Mouse (Mus musculus): Measurements from ENCODE around the gene Dync2li1. TPM values are rescaled to one million over a fixed set of nuclear protein-coding genes. Genes with fewer than 3 reads are reported as not detected.

Gene Dync2li1
- total RNA-seq, 2 experiments from 2014 or later: 6.8 TPM

DNA sequence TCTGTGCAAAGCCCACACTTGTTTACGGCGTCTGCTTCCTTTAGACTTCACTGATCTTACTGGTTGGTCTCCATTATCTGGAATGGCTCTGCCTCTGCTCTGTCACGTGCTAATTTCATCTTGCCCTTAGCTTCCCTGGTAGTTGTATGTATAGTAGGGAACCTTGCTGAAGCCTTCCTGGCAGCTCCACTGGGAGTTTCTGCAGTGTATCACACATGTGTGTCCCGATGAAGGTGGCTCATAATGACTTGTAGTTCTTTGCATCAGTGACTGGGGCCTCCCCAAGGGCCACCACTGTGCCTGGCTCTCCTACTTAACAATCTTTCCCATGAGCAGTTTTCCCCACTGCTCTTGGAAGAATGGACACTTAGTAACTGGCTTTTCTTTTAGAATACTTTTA lies 17.7 kb upstream of the Dync2li1 start:
- DNase-seq (ENCODE audit: low spot score in 2 of 2): no peak

- DNase-seq (ENCODE audit: low spot score in 2 of 2): peak in 1 of 2 experiments; percentile 59
Measured at GRCm38 (mm10) chr17:84611500-84611899, 14.8 kb upstream of the Dync2li1 start.

GRCm38 (mm10) chr17:84611971-84612370 lies 14.3 kb upstream of the Dync2li1 start:
- no peak for DNase-seq (ENCODE audit: low spot score in 2 of 2)

DNA sequence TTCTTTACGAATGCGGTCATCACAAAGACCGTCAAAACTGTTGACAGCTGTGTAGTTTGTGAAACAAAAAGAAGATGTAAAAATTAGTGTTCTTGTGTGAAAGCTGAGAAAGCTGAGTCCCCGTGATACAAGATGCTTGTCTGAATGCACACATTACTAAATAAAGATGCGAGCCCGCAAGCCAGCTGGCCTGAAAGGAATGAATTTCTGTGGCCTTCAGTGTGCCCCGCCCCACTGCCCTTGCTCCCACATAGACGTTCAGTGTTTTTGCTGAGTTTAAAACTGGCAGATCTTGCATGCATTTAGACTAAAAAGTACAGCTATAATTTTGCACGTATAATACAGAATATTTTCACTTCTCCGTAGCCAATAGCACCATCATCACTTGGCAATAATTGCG lies 10.5 kb upstream of the Dync2li1 start:
- DNase-seq (ENCODE audit: low spot score in 2 of 2): no peak

- no peak for DNase-seq (ENCODE audit: low spot score in 2 of 2)
Measured at GRCm38 (mm10) chr17:84616526-84617074, 9.7 kb upstream of the Dync2li1 start.

- DNase-seq (ENCODE audit: low spot score in 2 of 2): no peak
Measured at GRCm38 (mm10) chr17:84617953-84618352, 8.3 kb upstream of the Dync2li1 start.

DNA sequence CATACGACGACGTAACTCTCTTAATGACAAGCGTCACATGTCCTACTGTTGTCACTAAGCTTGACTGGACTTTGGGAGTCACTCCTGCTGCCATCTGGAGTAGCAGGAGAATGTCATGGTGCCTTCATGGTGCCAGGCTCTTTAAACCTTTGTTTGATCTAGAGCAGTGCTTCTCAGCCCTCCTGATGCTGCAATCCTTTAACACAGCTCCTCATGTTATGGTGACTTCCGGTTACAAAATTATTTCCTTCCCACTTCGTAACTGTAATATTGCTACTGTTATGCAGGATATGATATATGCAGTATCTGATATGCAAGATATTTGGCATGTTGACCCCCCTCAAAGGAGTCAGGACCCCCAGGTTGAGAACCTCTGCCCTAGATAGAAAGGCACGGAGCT lies 7.2 kb upstream of the Dync2li1 start:
- DNase-seq (ENCODE audit: low spot score in 2 of 2): no peak

DNA sequence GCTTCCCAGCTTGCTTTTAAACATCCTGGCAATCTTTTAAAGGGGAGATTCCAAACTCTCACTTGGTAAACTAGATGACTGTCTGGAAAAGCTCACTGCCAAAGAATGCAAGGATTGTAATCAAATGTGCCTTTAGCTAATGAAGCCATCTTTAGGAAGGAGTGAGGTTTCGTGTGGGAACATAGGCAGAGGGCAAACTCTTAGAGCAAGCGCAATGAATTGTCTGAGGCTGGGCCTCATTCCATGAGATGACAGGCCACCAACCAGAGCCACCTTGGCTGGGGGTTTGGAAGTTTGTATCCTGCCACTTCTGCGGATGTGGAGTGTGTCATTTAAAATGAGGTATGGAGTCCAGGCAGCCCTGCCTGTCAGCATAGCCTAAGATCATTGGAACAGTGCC lies 6.2 kb upstream of the Dync2li1 start:
- no peak for DNase-seq (ENCODE audit: low spot score in 2 of 2)

DNA sequence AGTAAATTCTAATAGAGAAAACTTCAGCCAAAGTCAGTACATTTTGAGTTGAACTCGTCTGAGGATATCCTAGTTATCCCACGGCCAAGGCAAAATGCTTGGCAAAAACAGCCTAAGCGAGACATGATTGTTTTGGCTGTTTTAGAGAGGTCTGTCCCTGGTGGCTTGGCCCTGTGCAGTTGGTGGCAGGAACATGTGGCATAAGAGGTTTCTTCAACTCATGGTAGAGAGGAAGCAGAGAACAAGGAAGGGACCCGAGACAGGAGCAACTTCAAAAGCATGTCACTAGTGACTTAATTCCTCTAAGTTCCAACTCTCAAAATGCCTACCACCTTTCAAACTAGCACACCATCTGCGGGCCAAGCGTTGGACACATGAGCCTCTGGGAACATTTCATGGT lies 5.7 kb upstream of the Dync2li1 start:
- no peak for DNase-seq (ENCODE audit: low spot score in 2 of 2)

GRCm38 (mm10) chr17:84621209-84621608 lies 5.1 kb upstream of the Dync2li1 start:
- no peak for DNase-seq (ENCODE audit: low spot score in 2 of 2)

GRCm38 (mm10) chr17:84622028-84622427 lies 4.3 kb upstream of the Dync2li1 start:
- no peak for DNase-seq (ENCODE audit: low spot score in 2 of 2)

- no peak for DNase-seq (ENCODE audit: low spot score in 2 of 2)
Measured at GRCm38 (mm10) chr17:84622873-84623272, 3.4 kb upstream of the Dync2li1 start.

GRCm38 (mm10) chr17:84626857-84627305 lies 585 bp downstream of the Dync2li1 start:
- DNase-seq (ENCODE audit: low spot score in 2 of 2): no peak

DNA sequence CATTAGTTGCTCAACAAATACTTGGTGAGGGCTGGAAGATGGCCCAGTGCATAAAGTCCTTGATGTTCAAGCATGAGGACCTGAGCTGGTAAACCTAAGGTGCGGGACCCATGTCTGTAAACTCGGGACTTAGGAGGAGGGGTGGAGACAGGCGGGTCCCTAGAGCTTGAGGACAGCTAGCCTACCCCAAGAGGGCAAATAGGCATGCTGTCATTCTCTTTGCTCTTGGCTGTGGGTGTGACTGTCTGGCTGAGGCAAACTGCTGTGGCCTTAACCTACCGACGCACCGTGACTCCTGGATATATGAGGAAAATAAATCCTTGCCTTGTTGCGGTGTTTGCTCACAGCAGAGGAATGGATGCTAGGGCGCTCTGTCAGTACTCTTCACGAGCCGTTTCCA lies 1.4 kb downstream of the Dync2li1 start:
- DNase-seq (ENCODE audit: low spot score in 2 of 2): no peak

- DNase-seq (ENCODE audit: low spot score in 2 of 2): no peak
Measured at GRCm38 (mm10) chr17:84628611-84629010, 2.3 kb downstream of the Dync2li1 start.

GRCm38 (mm10) chr17:84631836-84632235 lies 5.5 kb downstream of the Dync2li1 start:
- no peak for DNase-seq (ENCODE audit: low spot score in 2 of 2)

DNA sequence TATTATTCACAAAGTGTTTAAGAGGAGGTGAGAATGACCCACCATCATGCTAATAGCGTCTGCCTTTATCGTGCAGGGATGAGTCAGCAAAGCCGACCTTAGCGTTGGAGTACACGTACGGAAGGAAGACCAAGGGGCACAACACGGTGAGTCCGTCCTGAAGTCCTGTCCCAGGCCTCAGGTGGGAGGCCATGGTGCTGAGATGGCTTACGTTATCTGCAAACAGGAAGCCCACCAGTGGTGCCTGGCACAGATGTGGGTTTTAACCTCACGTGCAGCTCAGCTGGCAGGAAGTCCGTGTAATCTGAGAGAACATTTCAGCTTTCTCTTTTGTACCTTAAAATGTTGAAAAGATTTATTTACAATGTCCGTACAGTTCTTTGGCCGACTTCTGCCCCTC lies 7.1 kb downstream of the Dync2li1 start:
- no peak for DNase-seq (ENCODE audit: low spot score in 2 of 2)

DNA sequence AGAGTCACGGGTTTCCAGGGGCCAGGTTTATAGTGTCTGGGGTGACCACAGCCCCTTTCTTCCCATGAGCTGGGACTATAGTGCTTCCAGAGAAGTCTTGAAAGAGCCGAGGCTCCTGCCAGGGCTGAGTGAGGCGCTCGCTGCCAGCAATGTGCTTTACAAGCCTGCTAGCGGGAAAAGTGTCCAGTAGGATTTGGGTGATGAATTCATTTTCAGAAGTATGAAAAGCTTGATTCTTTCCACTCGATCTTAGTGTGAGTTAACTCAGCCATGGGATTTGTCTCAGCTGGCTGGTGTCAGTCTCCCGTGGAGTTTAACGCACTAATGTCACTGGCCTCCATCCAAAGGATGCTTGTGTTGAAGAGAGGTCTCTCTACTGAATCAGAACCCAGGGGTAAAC lies 10.0 kb downstream of the Dync2li1 start:
- DNase-seq (ENCODE audit: low spot score in 2 of 2): peak in 1 of 2 experiments; percentile 42

DNA sequence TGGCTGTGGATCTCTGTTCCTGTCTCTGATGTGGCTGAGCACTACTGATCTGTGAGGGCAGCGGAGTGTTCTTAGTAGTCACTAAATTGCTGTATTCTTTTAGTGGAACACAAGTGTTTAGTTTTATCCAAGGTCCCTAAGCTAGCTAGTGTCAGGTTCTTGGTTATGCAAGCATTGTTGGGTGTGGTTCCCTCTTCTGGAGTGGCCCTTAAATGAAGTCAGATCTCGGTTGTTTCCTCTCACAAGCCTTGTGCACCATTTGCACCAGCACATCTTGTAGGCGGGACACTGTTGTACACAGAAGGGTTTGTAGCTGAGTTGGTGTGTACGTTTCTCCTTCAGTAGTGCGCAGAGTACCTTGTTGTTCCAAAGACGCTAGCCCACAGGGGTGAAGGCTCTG lies 11.7 kb downstream of the Dync2li1 start:
- no peak for DNase-seq (ENCODE audit: low spot score in 2 of 2)

GRCm38 (mm10) chr17:84639796-84640378 lies 13.6 kb downstream of the Dync2li1 start:
- no peak for DNase-seq (ENCODE audit: low spot score in 2 of 2)

DNA sequence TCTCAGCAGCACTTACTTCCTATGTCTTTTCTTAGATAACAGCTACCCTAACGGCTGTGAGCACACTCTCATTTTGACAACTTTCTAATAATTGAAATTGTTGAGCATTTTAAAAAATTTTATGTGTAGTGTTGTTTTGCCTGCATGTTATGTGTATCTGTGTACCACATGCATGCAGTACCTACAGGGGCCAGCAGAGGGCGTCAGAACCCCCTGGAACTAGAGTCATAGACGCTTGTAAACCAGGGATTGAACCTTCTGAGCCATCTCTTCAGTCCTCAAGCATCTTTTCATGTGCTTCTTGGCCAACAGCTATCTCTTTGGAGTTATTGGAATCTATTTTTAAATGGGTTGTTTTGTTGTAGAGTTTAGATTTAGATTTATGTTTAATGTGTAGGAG lies 15.6 kb downstream of the Dync2li1 start:
- DNase-seq (ENCODE audit: low spot score in 2 of 2): peak in 1 of 2 experiments; percentile 51

- DNase-seq (ENCODE audit: low spot score in 2 of 2): no peak
Measured at GRCm38 (mm10) chr17:84642324-84642723, 16.0 kb downstream of the Dync2li1 start.

DNA sequence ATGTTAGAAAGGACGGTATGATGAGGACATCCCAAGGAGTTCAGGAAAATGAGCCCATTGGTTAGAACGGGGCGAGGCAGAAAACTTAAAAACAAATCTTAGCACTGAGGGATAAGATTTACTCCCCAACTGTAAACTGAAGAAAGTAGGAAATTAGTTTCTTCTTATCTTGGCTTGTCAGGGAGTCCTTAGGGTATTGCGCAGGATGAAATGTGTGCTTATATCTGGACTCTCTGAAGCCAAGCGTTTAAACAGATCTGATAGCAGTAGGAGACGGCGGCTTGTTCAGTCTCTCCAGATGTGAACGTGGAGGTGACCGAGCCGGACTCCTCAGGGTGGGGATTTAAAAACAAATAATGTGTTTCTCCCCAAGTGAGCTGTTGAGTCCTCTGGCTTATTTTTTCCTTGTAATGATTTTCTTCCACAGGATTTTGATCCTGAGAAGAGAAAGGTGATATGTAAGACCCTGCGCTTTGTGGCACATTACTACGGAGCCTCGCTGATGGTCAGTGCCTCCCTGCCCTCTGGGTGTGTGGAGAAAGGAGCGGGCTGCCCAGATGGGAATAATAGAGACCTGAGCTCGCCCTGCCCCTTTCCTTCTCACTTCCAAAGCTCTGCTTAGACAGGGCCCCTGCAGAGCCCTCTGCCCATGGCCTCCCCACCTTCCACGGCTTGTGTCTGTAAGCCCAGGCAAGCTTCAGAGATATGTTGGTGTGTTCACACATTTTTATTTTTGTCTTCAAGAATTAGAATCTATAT lies 18.2 kb downstream of the Dync2li1 start:
- DNase-seq (ENCODE audit: low spot score in 2 of 2): no peak
